Mouse (Mus musculus) ES-E14 (cell line): ENCODE data around the gene Syngr1. TPM values are rescaled to one million over a fixed set of nuclear protein-coding genes. Genes with fewer than 3 reads are reported as not detected.

Source experiments
- DNase-seq: peaks from one replicate; pipeline ENCODE4 v3.0.0-alpha.2; 2013; ENCODE audit warnings: low read depth, low spot score
- H3K27ac ChIP-seq: 2 replicates; pipeline ENCODE4 v1.5.1; 2012; ENCODE audit warnings: low read depth, mild to moderate bottlenecking, low read length, moderate library complexity, mixed read lengths; ENCODE audit not compliant: poor library complexity, insufficient read depth, severe bottlenecking
- H3K36me3 ChIP-seq: 2 replicates; pipeline ENCODE4 v1.6.1; 2012; ENCODE audit warnings: mild to moderate bottlenecking, low read length, moderate library complexity, mixed read lengths; ENCODE audit not compliant: control insufficient read depth, poor library complexity, insufficient read depth, severe bottlenecking
- H3K4me1 ChIP-seq, 2 experiments: fragments of 150-350 bp in 1 of 2; sonication (generic) in 1 of 2; 2 replicates each; pipeline ENCODE4 v1.6.1; 2012; ENCODE audit warnings: low read length in 2 of 2, mild to moderate bottlenecking in 1 of 2, mixed read lengths in 1 of 2; ENCODE audit not compliant: control insufficient read depth in 2 of 2, insufficient read depth in 2 of 2, poor library complexity in 1 of 2
- H3K4me3 ChIP-seq, 2 experiments: fragments of 150-350 bp in 1 of 2; sonication (generic) in 1 of 2; 2 replicates each; pipeline ENCODE4 v1.5.1; 2012; ENCODE audit warnings: low read length in 2 of 2, low read depth in 1 of 2, mild to moderate bottlenecking in 1 of 2, mixed read lengths in 1 of 2; ENCODE audit not compliant: insufficient read depth in 1 of 2, poor library complexity in 1 of 2, severe bottlenecking in 1 of 2
- H3K9ac ChIP-seq: 2 replicates; pipeline ENCODE4 v1.6.1; 2012; ENCODE audit warnings: low read depth, mild to moderate bottlenecking, low read length, mixed read lengths; ENCODE audit not compliant: poor library complexity, insufficient read depth, severe bottlenecking
- H3K9me3 ChIP-seq: fragments of 150-350 bp; sonication (generic); 2 replicates; pipeline ENCODE4 v1.6.1; 2012; ENCODE audit warnings: low read depth, mild to moderate bottlenecking, low read length; ENCODE audit not compliant: control insufficient read depth, insufficient read depth
- CHD2 ChIP-seq: IDR thresholded peaks from 2 replicates; pipeline ENCODE4 v1.6.1; 2014; ENCODE audit warnings: mild to moderate bottlenecking, low read depth, low read length, inconsistent platforms
- HCFC1 ChIP-seq: IDR thresholded peaks from 2 replicates; pipeline ENCODE4 v1.6.1; 2012; ENCODE audit warnings: low read length, inconsistent platforms, borderline replicate concordance; ENCODE audit not compliant: insufficient read depth
- MAFK ChIP-seq: IDR thresholded peaks from 2 replicates; pipeline ENCODE4 v1.6.1; 2014; ENCODE audit warnings: mild to moderate bottlenecking, low read depth, low read length, inconsistent platforms; ENCODE audit not compliant: insufficient read depth
- ZC3H11A ChIP-seq: IDR thresholded peaks from 2 replicates; pipeline ENCODE4 v1.6.1; 2012; ENCODE audit warnings: low read depth, mild to moderate bottlenecking, inconsistent platforms, low read length, borderline replicate concordance
- ZNF384 ChIP-seq: IDR thresholded peaks from 2 replicates; pipeline ENCODE4 v1.6.1; 2012; ENCODE audit warnings: low read depth, low read length, inconsistent platforms
- in situ Hi-C, 2 experiments: fragments of 600-800 bp; cut with MboI; formaldehyde crosslinking; loops; one replicate each; pipeline ENCODE4 v1.15.1; 2025; ENCODE audit warnings: low sequenced_read_pairs in 2 of 2, inconsistent platforms in 1 of 2; ENCODE audit not compliant: unreplicated experiment in 2 of 2
- total RNA-seq: library from RNA; depleted of rRNA; stranded (reverse); fragments of 300-350 nt; gene quantifications from 2 replicates; pipeline ENCODE4 v1.2.3, GENCODE M21; 2012

The Syngr1 gene
- total RNA-seq, 1 experiment, result 78.8 TPM

DNA sequence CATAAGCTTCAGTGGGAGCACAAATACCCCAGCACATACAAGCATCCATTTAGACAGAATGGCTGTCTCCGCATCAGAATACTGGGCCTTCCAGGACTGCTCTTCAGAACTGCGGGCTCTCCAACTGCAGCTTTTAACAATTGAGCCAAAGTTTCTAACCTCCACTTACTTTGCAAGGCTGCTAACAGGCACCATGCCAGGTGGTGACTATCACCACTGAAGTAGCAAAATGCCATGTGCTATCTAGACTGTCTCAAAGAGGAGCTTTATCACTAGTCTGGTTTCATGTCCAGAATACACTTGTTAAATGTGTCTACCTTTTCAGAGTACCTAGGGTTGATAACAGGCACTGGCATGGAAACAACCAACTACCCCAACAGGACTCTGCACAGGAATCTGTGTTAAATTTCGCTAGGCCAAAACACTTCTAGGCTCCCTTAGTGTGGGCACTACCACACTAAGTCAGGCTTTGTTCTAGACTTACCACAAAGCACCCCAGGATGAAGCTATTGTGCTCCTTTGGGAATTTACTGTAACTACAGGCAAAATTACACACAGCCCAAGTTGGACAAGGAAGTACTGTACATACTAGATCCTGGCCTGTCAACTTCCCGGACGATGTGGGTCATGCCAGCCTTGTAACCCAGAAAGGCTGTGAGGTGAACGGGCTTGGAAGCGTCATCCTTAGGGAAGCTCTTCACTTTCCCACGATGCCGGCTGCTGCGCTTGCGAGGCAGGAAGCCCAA, 9.2 kb upstream of the Syngr1 start:
- no peak for DNase-seq
- in situ Hi-C loops, result no loop called here
- no peak for TF ChIP-seq ZNF384
- no peak for TF ChIP-seq HCFC1
- TF ChIP-seq ZC3H11A, result no peak
- TF ChIP-seq MAFK, result no peak
- TF ChIP-seq CHD2, result no peak
- peak overlapping the region; percentile 98 for H3K27ac ChIP-seq
- no peaks in the 10 kb centered on the region for H3K4me1 ChIP-seq
- peak overlapping the region; percentile 78 to 90 for H3K4me3 ChIP-seq
- H3K9ac ChIP-seq, result peak overlapping the region; percentile 97
- H3K36me3 ChIP-seq, result peaks cover 55% of the 10 kb centered on the region
- no peaks in the 10 kb centered on the region for H3K9me3 ChIP-seq

DNA sequence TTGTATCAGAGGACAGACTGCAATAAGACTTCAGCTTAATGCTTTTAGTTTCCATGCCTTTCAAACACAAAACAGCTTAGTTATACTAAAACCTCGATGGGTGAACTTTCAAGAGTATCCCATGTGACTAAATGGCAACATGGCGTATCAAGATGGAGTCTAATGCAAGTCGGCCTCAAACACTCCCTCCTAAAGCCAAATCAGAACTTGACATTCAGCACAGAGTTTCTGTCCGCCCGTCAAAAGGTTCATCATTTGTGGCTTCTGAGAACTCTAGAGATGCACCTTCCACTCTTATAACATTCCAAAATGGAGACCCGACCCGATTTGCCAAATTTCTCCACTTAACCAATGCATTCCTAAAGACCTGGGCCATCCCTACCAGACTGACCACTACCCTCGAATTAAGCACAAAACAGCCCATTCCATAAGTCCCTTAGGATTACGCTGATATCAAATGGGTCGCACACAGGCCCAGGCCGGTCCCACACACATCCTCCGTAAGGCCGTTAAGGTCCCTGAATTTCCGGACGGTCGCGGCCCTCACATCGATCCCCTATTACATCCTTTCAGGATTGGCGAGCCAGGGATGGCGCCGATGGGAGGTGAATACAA, 8.4 kb upstream of the Syngr1 start:
- Histone ChIP-seq H3K9ac (peak overlapping the region; percentile 97), H3K27ac (peak overlapping the region; percentile 98), H3K36me3 (peaks cover 52% of the 10 kb centered on the region), H3K9me3 (no peaks in the 10 kb centered on the region), H3K4me3 (peak overlapping the region; percentile 78 to 90), H3K4me1 (no peaks in the 10 kb centered on the region)
- in situ Hi-C loops, result no loop called here
- TF ChIP-seq CHD2, result no peak
- TF ChIP-seq HCFC1, result no peak
- no peak for TF ChIP-seq ZNF384
- TF ChIP-seq ZC3H11A, result no peak
- TF ChIP-seq MAFK, result no peak
- no peak for DNase-seq

DNA sequence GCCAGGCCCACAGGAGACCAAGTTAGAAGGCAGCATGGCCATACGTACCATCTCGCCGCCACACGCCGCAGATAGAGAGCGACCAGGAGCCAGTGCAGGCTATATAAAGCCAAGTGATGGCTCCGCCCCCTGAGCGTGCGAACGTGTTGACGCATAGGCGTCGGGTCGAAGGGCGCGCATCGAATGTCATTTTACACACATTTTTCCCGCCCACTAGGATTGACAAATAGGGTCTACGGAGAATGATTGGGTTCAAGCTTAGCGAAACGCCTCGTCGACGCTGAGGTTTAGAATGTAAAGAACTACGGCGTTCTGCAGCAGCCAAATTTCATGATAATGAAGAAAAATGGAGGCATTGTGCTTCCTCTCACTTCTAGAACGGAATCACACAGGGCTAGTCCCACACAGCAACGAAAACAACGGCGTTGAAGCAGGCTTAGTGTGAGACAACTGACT, 7.8 kb upstream of the Syngr1 start:
- Histone ChIP-seq H3K9ac (peak overlapping the region; percentile 97), H3K27ac (peak overlapping the region; percentile 98), H3K9me3 (no peaks in the 10 kb centered on the region), H3K36me3 (peaks cover 47% of the 10 kb centered on the region), H3K4me1 (no peaks in the 10 kb centered on the region), H3K4me3 (peak overlapping the region; percentile 78 to 90)
- peak; percentile 99 for DNase-seq
- TF ChIP-seq MAFK (no peak), ZC3H11A (no peak), HCFC1 (no peak), CHD2 (no peak), ZNF384 (no peak)
- in situ Hi-C loops, result no loop called here

DNA sequence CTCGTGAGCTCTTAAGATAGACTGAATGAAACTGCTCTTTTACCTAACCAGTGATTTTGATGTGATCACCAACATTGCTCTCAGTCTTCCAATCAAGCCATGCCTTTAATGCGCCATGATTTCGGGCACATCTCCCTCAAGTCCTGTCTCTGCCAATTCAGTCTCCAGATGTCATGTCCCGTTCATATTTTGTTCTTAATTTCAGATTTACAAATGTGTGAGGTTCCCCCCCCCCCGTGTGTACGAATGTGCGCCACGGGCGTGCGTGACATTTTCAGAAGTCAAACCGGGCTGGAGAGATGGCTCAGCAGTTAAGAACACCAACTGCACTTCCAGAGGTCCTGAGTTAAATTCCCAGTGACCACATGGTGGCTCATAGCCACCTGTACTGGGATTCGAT, 7.4 kb upstream of the Syngr1 start:
- TF ChIP-seq HCFC1 (no peak), ZNF384 (no peak), MAFK (no peak), CHD2 (no peak), ZC3H11A (no peak)
- H3K27ac ChIP-seq, result peak overlapping the region; percentile 83
- H3K36me3 ChIP-seq, result peaks cover 42% of the 10 kb centered on the region
- H3K4me1 ChIP-seq, result no peaks in the 10 kb centered on the region
- H3K9ac ChIP-seq, result peak overlapping the region; percentile 92
- in situ Hi-C loops, result no loop called here
- H3K9me3 ChIP-seq, result no peaks in the 10 kb centered on the region
- H3K4me3 ChIP-seq, result peak overlapping the region; percentile 78 to 84
- no peak for DNase-seq
